Mouse (Mus musculus) megakaryocyte progenitor cell, adult 5-6 weeks (primary cell): ENCODE measurements at regions not wholly inside any gene's neighbourhood (a gene's known extent, or its start where the extent isn't known, plus 50 kb on each side); places are given as distances from the start of the nearest gene placed in this dataset.

Experiments used
- ATAC-seq: replicated peaks from 2 replicates; pipeline ENCODE4 v1.8.0; 2016; ENCODE audit warnings: mild to moderate bottlenecking, moderate TSS enrichment, inconsistent platforms; ENCODE audit not compliant: poor library complexity

DNA sequence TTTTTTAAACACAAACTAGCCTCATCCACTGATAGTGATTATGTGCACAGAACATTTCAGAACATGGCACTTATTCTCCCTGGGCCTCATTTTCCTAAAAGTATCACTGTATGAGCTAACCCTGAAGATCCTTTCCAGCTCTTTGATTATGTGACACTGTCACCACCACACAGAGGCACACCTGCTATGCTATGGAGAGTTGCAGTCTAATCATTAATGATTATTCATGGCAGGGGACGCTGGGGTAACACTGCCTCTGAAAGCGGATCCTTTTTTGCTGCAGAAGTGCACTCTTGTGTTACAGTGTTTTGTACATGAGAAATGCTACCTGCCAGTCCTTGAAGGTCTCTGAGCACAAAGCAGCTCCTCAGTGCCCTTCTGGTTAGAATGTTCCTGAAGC, 615.3 kb upstream of the Fbxo33 start:
- ATAC-seq: no peak

DNA sequence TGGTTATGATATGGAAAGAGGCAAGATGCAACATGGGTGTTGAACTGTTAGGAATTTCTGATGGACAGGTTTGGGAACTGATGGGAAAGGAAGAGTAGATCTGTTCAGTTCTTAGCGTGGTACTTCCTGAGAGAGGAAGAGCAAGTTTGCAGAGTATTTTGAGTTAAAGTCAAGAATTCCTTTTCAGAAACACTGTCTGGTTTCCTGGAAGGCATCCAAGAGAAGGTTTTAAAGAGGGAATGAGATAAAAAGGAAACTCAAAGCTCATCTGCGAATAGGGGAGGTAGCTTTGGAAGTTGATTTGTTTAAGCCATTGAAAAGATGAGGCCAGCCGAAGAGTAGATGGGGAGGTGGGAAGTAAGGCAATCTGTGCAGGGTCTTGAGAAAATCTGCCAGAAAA, 603.4 kb upstream of the Fbxo33 start:
- no peak for ATAC-seq

DNA sequence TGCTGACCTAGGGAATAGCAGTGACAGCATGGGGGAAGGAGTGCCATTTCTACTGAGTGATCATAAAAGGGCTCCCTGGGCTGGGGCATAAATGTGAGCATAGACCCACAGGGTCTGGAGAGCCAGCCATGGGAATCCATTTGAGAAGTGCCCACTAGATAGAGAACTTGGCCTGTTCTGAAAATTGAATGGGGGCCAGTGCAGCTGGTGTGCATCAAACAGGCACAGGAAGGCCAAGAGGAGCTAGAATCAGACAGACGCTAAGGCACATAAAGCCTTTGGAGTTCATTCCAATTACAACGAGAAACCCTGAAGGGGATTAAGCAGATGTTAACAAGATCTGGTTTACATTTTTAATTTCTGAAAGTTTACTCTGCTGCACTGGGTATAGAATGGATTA, 602.9 kb upstream of the Fbxo33 start:
- no peak for ATAC-seq

DNA sequence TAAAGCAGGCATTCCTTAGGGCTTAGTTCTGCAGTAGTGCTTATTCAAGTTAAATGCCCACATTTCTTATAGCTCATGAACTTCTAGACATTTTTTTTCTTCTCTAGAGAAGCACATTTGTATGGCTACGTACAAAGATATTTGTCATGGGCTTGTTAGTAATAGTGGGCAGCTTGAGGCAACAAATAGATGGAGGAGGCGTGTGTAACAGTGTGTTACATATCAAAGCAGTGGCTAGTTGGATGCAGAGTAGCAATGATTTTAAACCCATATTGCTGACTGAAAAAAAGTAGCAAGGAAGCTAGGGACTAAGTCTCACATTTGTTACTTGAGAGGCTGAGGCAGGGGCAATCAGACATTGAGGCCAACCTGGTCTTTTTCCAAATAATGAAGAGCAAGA, 602.2 kb upstream of the Fbxo33 start:
- ATAC-seq: no peak

DNA sequence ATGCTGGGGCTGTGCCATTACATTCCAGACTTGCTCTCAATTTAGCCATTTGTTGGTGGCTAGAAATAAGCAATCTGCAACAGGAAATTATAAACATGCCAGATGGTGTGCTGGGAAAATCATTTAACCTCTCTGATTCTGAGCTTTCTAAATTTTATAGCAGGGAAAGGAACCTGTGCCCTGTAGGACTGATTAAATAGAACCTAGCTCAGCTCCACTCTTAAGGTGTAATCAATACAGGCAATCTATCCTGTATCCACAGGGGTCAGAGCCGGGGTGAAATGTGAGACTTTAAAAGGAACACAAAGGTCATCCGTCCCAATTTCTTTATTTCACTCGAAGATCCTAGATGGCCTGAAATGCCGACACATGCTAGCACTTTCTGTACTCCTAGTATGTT, 596.4 kb upstream of the Fbxo33 start:
- ATAC-seq: no peak

DNA sequence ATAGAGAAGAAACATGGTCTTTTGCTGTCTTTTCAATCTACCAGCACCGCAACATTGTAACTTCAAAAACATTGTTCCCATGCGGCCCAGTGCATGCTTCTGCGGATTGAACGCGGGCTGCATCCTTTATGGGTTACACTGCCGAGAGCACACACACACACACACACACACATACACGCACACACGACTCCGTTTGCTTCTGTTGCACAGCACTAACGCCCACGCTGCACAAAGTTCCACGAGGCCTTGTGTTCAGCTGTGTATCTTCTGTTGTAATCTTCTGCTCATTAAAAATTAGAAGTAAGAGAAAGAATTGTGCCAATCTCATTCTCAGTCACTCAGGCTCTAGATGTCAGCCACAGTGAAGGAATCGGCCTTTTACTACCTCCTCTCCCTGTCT, 594.8 kb upstream of the Fbxo33 start:
- no peak for ATAC-seq

DNA sequence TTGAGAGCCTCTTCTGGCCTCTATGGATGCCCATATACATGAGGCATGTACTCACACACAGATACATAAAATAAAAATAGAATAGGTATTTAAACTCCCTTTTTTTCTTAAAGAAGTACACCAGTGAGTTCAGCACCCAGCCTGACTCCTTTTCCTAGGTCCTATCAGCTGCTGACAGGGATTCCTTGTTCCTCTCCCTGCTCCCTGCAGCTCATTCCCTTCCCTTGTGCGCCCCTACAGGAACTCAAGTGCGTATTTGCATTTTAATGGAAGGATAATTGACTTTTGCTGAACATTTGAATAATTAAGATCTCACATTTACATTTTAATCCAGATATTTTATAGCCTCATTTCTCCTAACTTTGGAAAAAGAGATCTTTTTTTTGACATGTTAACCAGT, 589.7 kb upstream of the Fbxo33 start:
- no peak for ATAC-seq

DNA sequence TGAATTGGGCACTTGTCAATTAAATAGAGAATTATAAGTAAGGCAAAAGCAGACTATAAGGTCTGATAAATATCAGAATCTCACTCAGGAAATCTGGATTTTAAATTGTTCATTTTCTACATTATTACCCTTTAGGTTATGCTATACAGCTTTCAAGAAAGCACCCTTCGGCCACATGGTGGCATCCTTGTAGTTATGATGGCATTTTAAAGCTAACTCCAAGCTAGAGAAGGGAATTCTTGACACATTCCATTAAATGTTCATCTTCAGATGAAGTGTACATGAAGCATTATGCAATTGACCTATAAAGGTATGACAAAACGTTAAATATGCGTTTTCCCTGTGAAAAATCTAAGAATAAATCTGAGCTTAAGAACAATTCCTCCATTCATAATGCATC, 578.5 kb upstream of the Fbxo33 start:
- ATAC-seq: no peak

DNA sequence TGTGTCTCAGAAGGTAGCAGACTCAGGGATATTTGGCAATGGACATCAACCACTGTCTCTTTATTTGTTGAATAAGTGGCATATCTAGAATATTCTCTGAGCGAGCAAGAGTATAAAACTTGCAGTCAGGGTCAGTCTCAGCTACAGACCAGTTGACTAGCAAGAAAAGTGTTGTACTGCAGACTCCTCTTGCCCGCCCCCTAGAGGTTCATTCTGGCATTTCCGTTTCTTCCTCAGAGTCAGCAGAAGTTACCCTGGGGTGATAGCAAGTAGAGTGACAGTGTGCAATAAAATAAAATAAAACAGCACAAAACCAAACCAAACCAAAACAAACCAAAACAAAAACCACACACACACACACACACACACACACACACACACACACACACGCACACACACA, 571.9 kb upstream of the Fbxo33 start:
- ATAC-seq: no peak

DNA sequence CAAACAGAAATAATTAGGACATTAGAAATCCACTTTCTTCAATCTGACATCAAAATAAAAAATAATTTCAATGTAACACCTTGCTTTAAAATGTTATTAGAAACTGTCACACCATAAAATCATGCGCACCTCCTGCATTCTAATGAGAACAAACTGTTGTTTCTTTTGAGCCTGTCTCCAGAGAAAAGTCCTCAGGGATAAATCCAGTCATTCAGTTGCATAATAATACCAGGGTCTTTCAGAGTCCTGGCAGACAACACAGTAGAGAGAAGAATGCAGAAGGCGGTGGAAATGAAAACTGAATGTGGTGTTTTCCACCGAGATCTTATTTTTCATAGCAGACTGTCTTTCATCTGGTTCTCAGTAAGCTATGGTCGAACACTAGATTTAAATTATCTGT, 567.3 kb upstream of the Fbxo33 start:
- no peak for ATAC-seq

DNA sequence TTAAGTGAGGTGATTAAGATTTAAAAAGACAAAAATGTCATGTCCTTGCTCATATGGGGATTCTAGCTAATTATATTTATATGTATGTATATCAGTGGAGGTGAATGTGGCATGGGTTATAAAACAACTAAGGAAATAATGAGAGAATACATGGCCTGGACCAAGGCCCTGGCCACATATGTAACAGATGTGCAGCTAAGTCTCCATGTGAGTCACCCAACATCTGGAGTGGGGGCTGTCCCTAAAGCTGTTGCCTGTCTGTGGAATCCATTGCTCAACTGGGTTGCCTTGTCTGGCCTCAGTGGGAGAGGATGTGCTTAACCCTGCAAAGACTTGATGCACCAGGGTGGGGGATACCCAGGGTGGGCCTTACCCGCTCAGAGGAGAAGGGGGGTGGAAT, 551.5 kb upstream of the Fbxo33 start:
- no peak for ATAC-seq

DNA sequence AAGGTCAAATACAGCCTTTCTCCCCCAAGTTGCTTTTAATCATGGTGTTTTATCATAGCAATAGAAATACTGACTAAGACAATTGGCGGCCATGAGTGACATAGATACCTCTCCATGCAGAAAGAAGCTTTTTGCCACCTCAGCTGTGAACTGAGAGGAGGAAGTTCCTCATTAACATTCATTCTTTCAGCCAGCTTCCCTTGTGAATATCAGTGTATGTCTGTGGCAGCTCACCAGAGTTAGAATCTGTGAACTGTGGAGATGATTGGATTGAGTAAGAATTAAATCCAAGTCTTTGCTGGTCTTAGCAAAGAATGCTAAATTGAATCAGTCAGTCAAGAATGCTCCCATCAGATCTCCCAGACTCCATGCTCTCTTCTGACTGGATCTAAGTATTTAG, 542.7 kb upstream of the Fbxo33 start:
- no peak for ATAC-seq

DNA sequence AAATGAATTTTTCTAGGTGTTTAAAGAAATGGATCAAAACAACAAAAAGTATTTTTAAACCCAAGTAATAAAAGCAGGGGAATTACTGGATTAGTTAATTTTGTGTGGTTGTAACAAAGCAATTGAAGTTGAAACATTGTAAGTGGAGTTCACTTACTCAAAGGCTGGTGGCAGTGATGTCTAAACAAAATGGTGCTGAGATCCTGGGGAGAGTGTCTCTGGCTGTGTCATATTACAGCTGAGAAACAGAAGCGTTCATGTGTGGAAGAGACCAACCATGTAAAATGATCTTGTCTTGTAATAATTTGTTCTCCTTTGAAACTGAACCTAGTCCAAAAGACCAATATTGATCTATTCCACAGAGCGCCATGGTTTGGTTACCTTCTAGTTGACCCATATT, 525.2 kb upstream of the Fbxo33 start:
- no peak for ATAC-seq

DNA sequence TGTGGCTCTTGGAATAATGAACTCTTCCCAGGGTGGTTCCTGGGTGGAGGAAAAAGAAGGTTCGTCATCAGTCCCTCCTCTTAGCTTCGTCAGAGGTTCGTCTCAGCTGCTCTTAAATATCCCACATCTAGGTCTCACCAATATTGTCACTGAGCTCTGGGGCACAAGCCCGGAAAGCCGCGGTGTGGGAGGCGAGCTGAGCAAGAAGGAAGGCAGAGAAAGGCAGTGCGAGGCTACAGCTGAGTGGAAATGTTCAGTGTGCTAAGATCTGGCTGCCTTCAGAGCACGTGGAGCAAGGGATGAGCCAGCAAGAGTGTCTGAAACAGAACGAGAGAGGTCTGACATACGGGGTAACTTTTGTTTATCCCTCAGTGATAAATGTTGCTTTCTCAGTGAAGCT, 523.7 kb upstream of the Fbxo33 start:
- no peak for ATAC-seq

DNA sequence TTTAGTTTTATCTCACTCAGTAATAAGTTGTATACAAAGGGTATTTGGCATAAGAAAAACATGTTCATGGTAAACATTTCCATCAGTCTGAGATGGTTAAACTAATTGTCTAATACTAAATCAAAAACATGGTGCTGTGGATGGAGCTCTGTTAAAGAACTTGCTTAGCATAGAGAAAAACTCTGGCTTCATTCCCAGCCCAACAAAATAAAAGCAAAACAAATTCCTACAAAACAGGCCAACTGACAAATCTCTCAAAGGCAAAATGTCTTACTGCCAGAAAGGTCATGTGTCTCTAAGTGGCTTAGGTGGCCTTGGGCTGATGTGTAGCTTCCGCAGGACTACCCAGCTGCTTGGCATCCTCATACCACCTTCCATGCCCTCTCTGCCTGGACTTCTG, 505.4 kb upstream of the Fbxo33 start:
- no peak for ATAC-seq

DNA sequence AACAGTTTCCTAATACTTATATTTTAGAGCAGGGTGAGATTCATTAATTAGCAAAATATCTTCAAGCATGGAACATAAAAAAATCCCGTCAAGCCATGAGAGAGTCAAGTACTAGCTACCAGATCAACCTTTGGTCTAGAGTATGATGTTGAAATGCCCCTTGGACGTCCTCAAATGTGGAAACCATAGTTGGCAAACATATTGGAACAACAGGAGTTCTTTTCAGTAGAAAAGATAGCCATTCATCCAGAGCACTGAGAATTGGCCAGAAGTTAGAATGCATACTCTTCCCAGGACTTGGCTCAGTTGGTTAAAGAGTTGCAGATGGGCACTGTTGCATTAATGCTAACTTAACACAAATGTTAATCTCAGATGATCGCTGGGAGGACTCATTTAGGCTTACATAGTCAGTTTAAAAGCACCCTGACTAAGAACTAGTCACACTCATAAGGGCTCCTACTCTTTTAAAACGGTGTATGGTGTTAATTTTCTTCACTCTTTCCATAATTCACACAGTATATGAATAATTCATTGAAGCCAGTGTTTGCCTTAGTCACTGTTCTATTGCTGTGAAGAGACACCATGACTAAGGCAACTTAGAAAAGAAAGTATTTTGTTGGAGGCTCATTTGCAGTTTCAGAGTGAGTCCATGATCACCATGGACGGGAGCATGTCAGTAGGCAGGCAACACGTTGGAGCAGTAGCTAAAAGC, 503.1 kb upstream of the Fbxo33 start:
- no peak for ATAC-seq

DNA sequence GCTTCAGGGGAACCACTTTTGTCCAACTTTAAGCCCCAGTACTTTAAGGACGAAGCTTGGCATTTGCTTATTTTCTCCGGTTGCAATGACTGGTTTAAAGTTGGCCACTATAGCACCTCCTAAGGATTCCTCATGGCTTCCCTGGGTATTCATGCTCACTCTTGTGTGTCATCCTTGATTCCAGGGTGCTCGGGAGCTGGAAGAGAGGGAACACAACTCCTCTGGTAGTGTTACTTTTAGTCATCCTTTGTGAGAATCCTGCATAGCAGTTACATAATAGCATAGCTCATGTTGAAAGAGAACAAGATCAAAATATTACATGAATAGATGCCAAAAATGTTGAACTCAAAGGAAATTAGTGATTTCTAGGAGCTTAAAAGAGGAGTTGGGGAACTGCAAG, 493.7 kb upstream of the Fbxo33 start:
- ATAC-seq: no peak

DNA sequence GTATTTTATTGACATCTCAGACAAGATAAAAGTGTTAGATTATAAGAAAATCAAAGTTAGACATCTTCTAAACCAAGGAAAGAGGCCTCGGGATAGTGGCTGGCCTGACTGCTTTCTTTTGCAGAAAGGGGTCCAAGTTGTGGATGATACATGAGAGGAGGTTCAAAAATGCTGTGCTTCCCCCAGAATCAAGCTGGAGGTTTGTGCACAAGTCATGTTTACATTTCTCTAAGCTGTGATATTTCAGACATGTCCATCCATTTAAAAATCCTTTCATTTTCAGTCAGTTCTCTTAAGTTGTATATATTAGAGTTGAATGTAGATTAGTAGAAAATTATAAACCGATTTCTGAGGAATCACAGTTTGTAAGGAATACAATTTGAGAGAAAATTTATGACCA, 463.7 kb upstream of the Fbxo33 start:
- no peak for ATAC-seq

DNA sequence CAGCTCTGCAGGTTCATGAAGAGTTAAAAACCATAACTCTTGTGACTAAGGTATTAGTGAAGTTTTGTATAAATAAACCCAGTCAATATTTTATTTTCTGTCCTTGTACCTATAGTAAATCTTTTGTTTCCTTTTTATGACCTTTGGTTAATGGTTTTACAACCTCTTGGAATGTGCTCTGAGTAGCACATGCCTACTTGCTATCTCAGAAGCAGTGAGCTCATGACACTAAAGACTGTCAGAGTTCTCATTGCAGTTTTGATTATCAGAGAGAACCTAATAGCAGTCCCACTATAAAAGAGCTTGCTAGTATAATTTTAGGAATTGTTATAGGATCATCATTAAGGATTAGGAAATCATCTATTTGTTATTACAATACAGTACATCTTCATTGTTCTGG, 443.6 kb upstream of the Fbxo33 start:
- ATAC-seq: no peak

DNA sequence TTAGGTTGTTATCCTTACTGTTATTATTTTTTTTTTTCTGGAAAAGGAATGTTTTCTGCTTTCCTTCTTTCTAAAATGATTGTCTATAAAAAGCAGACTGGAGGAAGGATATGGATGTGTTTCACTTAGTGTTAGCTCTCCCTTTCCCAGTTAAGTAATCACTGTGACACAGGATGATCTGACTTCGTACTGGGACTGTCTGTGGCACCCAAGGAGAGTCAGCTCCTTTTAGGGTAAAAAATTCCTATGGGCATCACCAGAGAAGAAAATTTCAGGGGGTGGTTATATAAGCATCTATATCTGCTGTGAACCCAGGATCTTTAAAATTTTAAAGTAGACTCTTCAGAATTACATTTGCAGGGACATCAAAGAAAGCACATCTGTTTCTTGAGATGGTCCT, 411.2 kb upstream of the Fbxo33 start:
- ATAC-seq: no peak

DNA sequence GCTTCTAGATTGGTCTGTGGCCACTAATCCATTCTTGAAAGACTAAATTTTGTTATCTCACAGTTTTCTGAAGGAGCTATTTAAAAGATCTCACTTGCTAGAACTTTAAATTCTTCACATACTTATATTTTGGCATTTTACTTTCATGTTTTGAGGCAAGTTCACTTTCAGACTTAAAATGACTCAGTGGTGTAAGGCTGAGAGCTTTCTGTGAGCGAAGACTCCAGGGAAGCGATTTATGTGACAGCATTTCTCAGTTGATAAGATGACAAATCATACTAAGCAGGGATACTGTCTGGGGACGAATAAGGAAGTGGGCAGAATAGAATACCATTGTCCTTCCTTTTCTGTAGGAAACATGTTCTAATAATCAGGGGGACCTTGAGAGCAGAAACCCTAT, 403.6 kb upstream of the Fbxo33 start:
- ATAC-seq: no peak

DNA sequence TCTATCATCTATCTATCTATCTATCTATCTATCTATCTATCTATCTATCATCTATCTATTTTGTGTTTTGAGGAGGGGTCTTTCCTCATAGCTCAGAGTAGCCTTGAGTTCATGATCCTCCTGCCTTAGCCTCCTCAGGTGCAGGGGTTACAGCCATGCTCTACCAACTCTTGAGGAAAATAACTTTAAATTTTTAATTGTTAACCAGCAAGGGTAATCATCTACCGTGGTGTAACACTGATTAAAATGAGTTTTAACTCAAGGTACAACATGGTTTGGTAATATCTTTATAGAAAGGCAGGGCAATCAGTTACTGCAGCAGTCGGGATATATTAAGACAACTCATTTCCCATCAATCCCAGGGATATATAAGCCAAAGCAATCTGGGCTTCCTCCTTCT, 401.6 kb upstream of the Fbxo33 start:
- no peak for ATAC-seq

DNA sequence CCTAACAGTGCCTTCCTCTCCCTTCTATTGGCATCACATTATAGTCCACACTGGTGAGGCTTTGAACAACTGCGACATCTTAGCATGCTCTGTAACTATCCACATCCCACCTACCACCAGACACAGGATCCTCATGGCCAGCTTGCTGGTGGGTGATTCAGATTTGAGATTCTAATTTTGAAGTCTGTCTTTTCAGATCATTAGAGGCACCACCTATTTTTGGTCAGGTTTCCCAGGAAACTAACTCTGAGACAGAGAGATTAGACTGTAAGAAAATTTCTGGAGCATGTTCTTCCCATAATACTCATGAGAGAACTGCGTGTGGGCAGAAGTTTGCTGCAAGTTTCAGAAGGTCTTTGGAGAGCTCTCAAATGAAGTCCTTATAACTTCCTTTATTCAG, 400.8 kb upstream of the Fbxo33 start:
- ATAC-seq: no peak

DNA sequence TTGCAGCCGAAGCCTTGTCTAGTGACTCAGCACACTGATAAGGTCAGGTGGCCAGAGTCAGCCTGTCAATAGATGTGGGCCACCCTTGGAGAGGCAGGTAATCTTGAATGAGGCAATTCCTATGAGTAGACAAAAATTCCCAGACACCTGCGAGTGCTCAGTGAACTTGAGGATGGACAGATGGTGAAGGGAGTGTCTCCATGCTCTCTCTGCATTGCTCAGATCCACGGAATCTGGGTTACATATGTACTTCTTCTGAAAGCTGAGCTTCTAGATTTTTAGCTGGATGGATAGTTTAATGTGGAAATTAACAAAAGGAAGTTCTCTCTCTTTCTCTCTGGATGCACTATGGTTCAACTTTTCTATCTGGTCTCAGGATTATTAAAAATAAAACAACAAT, 396.6 kb upstream of the Fbxo33 start:
- no peak for ATAC-seq
